Mouse (Mus musculus): ENCODE data around the gene Prss29.

Prss29 gene

DNA sequence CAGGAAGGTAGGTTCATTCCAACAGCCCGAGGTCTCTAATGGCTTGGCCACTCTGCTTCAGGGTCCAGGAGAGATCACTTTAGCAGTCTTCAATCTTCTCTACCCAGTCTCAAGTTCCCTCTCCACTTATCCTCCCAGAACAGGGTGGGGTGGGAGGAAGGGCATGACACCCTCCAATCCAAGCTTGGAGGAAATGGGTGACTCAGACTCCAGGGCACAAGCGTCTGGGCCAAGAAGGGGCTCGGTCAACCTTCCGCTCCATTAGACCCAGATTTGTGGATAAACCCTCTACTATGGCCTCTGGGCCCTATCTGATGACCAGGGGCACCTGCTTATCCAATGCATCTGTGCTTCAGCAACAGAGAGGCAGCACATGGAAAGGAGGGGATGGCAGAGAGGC, 27.0 kb downstream of the Prss29 start, which contains the start of gene Tpsab1:
TSS of gene Tpsab1 (minus strand) at position 101 of the 400 bp plus-strand sequence.
- DNase-seq (ENCODE audit: low spot score in 2 of 2) = no peak

DNA sequence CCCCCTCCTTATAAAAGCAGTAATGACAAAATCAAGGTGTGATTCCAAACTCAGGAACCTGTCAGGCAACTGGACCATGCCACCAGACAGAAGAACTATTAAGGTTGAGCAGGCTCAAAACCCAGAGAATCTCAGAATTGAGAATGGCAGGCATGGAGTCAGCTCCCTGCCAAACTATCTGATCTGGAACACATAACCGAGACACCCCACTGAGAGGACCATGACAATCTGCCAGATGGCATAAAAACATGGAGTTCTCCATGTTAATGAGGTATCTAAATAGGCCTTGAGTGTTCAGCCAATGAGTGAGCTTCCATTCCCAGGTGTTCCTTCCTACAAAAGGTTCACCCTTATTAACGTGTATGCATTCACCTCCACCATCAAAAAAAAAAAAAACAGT, 42.8 kb downstream of the Prss29 start:
- no peak for DNase-seq (ENCODE audit: low spot score in 2 of 2)

DNA sequence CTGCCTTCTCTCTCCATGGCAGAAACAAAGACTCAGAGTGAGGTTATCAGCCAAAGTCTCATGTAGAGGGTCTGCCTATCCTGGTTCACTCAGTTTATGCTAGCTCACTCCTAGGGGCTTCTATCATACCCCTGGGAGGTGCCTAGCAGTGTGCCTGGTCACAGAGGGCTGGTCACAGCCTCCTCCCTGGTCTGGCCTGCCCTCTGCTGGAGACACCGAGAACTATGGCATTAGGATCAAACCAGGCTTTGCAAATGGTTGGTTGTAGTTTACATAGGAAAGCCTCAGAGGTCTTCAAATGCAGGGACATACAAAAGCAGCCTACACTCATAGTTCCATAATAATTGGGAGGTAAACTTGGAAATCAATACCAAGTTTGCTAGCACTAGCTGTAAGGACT, 45.3 kb downstream of the Prss29 start:
- peak in 1 of 2 experiments; percentile 16 for DNase-seq (ENCODE audit: low spot score in 2 of 2)

DNA sequence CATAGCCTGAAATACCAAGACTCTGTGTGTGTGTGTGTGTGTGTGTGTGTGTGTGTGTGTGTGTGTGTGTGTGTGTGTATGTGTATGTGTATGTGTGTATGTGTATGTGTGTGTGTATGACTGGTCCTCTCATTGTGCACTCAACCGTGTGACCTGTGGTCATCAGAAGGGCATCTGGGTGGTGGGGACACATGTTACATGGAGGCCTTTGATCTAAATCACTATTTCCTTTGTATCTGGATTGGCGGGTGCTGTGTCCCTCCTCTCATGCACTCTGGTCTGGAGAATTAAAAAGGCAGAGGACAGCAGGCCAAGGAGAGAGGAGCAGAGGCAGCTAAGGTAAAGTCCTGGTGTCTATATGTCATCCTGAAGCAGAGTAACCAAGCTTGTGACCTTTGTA, 47.6 kb downstream of the Prss29 start, which contains the start of gene Tpsb2:
TSS of gene Tpsb2 (plus strand) at position 301 of the 400 bp plus-strand sequence.
- no peak for DNase-seq (ENCODE audit: low spot score in 2 of 2)

DNA sequence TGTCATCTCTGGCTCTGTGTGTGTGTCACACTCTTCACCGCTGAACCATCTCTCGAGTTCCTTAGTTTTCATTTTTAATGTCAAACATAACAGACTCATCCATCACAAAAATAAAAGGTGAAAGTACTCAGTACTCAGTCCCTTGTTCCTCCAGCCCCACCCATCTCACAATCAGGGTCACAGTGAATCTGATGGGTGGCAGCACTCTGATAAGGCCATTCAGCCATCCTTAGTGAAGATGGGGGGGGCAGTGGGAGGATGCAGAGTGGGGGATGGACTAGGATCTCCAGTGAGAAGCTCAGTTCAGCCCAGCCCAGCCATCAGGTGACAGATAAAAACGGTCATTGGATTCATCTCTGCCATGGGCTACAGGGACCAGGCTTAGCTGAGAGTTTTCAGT, 50.5 kb downstream of the Prss29 start, which contains the start of gene Tpsg1:
TSS of gene Tpsg1 (plus strand) at position 301 of the 400 bp plus-strand sequence.
- DNase-seq (ENCODE audit: low spot score in 2 of 2) = no peak

Measured in spleen, postnatal 14 days (tissue).